Mouse (Mus musculus): ENCODE data around the gene Tagln2. TPM values are rescaled to one million over a fixed set of nuclear protein-coding genes. Genes with fewer than 3 reads are reported as not detected.

Gene Tagln2
- polyA plus RNA-seq, 1 experiment from 2014 or later: 374 TPM

- no peaks in the 10 kb centered on the region for H3K36me3 ChIP-seq (ENCODE audit: control insufficient read depth, insufficient read depth)
- 0 out of 2 replicates have a peak overlapping the region, but pooled peaks have one; percentile 1 for H3K4me2 ChIP-seq (replicated peaks; ENCODE audit: low read depth)
- H3K9ac ChIP-seq (ENCODE audit: low read depth, low read length): no peak overlapping the region
- ATAC-seq: no peak
- 0 out of 2 replicates have a peak, but pooled peaks cover 3% of the 10 kb centered on the region for H3K4me1 ChIP-seq (replicated peaks; ENCODE audit: control insufficient read depth, insufficient read depth, low read length)
- 67% methylated on average over 7 of the region's 7 CpGs for WGBS
- no peaks in the 10 kb centered on the region for H3K9me3 ChIP-seq (ENCODE audit: control insufficient read depth)
- TF ChIP-seq CTCF (IDR thresholded peaks at IDR 0.05; ENCODE audit: low read depth): no peak
- peak overlapping the region; percentile 28; the same call in 1 of the 2 replicates for H3K27ac ChIP-seq (ENCODE audit: low read depth, low read length)
- no peak overlapping the region for H3K4me3 ChIP-seq (ENCODE audit: low read depth, low read length)
- H3K27me3 ChIP-seq (replicated peaks; ENCODE audit: control insufficient read depth, insufficient read depth, low read length): peaks cover 6% of the 10 kb centered on the region; the same call in 1 of the 2 replicates
These were observed 26.1 kb downstream of the Tagln2 start for GRCm38 (mm10) chr1:172525971-172526370.

GRCm38 (mm10) chr1:172526380-172527081, 26.7 kb downstream of the Tagln2 start:
- WGBS: 63% methylated on average over 23 of the region's 23 CpGs
- H3K4me3 ChIP-seq (ENCODE audit: low read depth, low read length): no peak overlapping the region
- H3K9me3 ChIP-seq (ENCODE audit: control insufficient read depth): no peaks in the 10 kb centered on the region
- no peaks in the 10 kb centered on the region for H3K36me3 ChIP-seq (ENCODE audit: control insufficient read depth, insufficient read depth)
- H3K4me1 ChIP-seq (replicated peaks; ENCODE audit: control insufficient read depth, insufficient read depth, low read length): 0 out of 2 replicates have a peak, but pooled peaks cover 3% of the 10 kb centered on the region
- H3K4me2 ChIP-seq (replicated peaks; ENCODE audit: low read depth): 0 out of 2 replicates have a peak overlapping the region, but pooled peaks have one; percentile 1
- H3K27ac ChIP-seq (ENCODE audit: low read depth, low read length): peak overlapping the region; percentile 28; the same call in 1 of the 2 replicates
- no peak overlapping the region for H3K9ac ChIP-seq (ENCODE audit: low read depth, low read length)
- no peak for TF ChIP-seq CTCF (IDR thresholded peaks at IDR 0.05; ENCODE audit: low read depth)
- H3K27me3 ChIP-seq (replicated peaks; ENCODE audit: control insufficient read depth, insufficient read depth, low read length): peaks cover 6% of the 10 kb centered on the region; the same call in 1 of the 2 replicates
- ATAC-seq: no peak

GRCm38 (mm10) chr1:172527431-172527830, 27.6 kb downstream of the Tagln2 start:
- Histone ChIP-seq H3K4me2 (replicated peaks; ENCODE audit: low read depth) (no peak overlapping the region), H3K27me3 (replicated peaks; ENCODE audit: control insufficient read depth, insufficient read depth, low read length) (peaks cover 9% of the 10 kb centered on the region), H3K9ac (ENCODE audit: low read depth, low read length) (no peak overlapping the region), H3K36me3 (ENCODE audit: control insufficient read depth, insufficient read depth) (no peaks in the 10 kb centered on the region), H3K27ac (ENCODE audit: low read depth, low read length) (no peak overlapping the region), H3K4me3 (ENCODE audit: low read depth, low read length) (no peak overlapping the region), H3K9me3 (ENCODE audit: control insufficient read depth) (no peaks in the 10 kb centered on the region), H3K4me1 (replicated peaks; ENCODE audit: control insufficient read depth, insufficient read depth, low read length) (peaks cover 3% of the 10 kb centered on the region; the same call in 1 of the 2 replicates)
- 94% methylated on average over 10 of the region's 10 CpGs for WGBS
- no peak for ATAC-seq
- TF ChIP-seq CTCF (IDR thresholded peaks at IDR 0.05; ENCODE audit: low read depth): no peak

- no peak overlapping the region for H3K9ac ChIP-seq (ENCODE audit: low read depth, low read length)
- TF ChIP-seq CTCF (IDR thresholded peaks at IDR 0.05; ENCODE audit: low read depth): peak; percentile 100
- peaks cover 3% of the 10 kb centered on the region; the same call in 1 of the 2 replicates for H3K4me1 ChIP-seq (replicated peaks; ENCODE audit: control insufficient read depth, insufficient read depth, low read length)
- H3K36me3 ChIP-seq (ENCODE audit: control insufficient read depth, insufficient read depth): no peaks in the 10 kb centered on the region
- ATAC-seq: peak; percentile 78
- no peak overlapping the region for H3K4me2 ChIP-seq (replicated peaks; ENCODE audit: low read depth)
- H3K9me3 ChIP-seq (ENCODE audit: control insufficient read depth): no peaks in the 10 kb centered on the region
- 4% methylated on average over 7 of the region's 7 CpGs for WGBS
- H3K27me3 ChIP-seq (replicated peaks; ENCODE audit: control insufficient read depth, insufficient read depth, low read length): peaks cover 12% of the 10 kb centered on the region
- no peak overlapping the region for H3K27ac ChIP-seq (ENCODE audit: low read depth, low read length)
- no peak overlapping the region for H3K4me3 ChIP-seq (ENCODE audit: low read depth, low read length)
These were observed 28.9 kb downstream of the Tagln2 start for GRCm38 (mm10) chr1:172528701-172529100.

- H3K9me3 ChIP-seq (ENCODE audit: control insufficient read depth): no peaks in the 10 kb centered on the region
- peaks cover 3% of the 10 kb centered on the region; the same call in 1 of the 2 replicates for H3K4me1 ChIP-seq (replicated peaks; ENCODE audit: control insufficient read depth, insufficient read depth, low read length)
- ATAC-seq: no peak
- no peak overlapping the region for H3K27ac ChIP-seq (ENCODE audit: low read depth, low read length)
- WGBS: 36% methylated on average over 8 of the region's 8 CpGs
- H3K9ac ChIP-seq (ENCODE audit: low read depth, low read length): no peak overlapping the region
- H3K4me2 ChIP-seq (replicated peaks; ENCODE audit: low read depth): no peak overlapping the region
- H3K36me3 ChIP-seq (ENCODE audit: control insufficient read depth, insufficient read depth): no peaks in the 10 kb centered on the region
- TF ChIP-seq CTCF (IDR thresholded peaks at IDR 0.05; ENCODE audit: low read depth): 0 out of 2 replicates have a peak, but pooled peaks have one; percentile 7
- H3K27me3 ChIP-seq (replicated peaks; ENCODE audit: control insufficient read depth, insufficient read depth, low read length): peaks cover 12% of the 10 kb centered on the region
- H3K4me3 ChIP-seq (ENCODE audit: low read depth, low read length): no peak overlapping the region
These were observed 30.8 kb downstream of the Tagln2 start for GRCm38 (mm10) chr1:172530544-172531220.

- Histone ChIP-seq H3K27me3 (replicated peaks; ENCODE audit: control insufficient read depth, insufficient read depth, low read length) (peaks cover 9% of the 10 kb centered on the region), H3K4me1 (replicated peaks; ENCODE audit: control insufficient read depth, insufficient read depth, low read length) (peaks cover 3% of the 10 kb centered on the region; the same call in 1 of the 2 replicates), H3K36me3 (ENCODE audit: control insufficient read depth, insufficient read depth) (no peaks in the 10 kb centered on the region), H3K27ac (ENCODE audit: low read depth, low read length) (no peak overlapping the region), H3K4me2 (replicated peaks; ENCODE audit: low read depth) (peak overlapping the region; percentile 55), H3K9ac (ENCODE audit: low read depth, low read length) (no peak overlapping the region), H3K9me3 (ENCODE audit: control insufficient read depth) (no peaks in the 10 kb centered on the region), H3K4me3 (ENCODE audit: low read depth, low read length) (peak overlapping the region; percentile 14; the same call in 1 of the 2 replicates)
- 2% methylated on average over 13 of the region's 13 CpGs for WGBS
- TF ChIP-seq CTCF (IDR thresholded peaks at IDR 0.05; ENCODE audit: low read depth): no peak
- peak; percentile 49; the same call in 1 of the 2 replicates for ATAC-seq
These were observed 32.7 kb downstream of the Tagln2 start for GRCm38 (mm10) chr1:172532551-172532950.
